Mouse (Mus musculus) lung, adult 2 months (tissue): ENCODE data around the gene Vmn1r33. TPM values are rescaled to one million over a fixed set of nuclear protein-coding genes. Genes with fewer than 3 reads are reported as not detected.
"Not testable (repeated sequence)": the region's sequence is repeated elsewhere in the genome, so short reads cannot be mapped to it uniquely, and the experiment has no call there.

Experiments used
- DNase-seq: peaks from one replicate; pipeline ENCODE4 v3.0.0; 2022
- H3K4me1 ChIP-seq: fragments of 200-500 bp; 2 replicates; pipeline ENCODE4 v1.6.1; 2011; ENCODE audit warnings: low read length; ENCODE audit not compliant: control insufficient read depth, insufficient read depth
- H3K4me3 ChIP-seq: fragments of 200-500 bp; replicated peaks from 2 replicates; pipeline ENCODE3; 2011; ENCODE audit warnings: low read depth, mild to moderate bottlenecking, control low read depth, low read length; ENCODE audit errors: extremely low read depth
- CTCF ChIP-seq: fragments of 200-500 bp; IDR thresholded peaks from 2 replicates; pipeline ENCODE4 v1.5.1; 2011; ENCODE audit warnings: mild to moderate bottlenecking, low read length, control low read depth; ENCODE audit not compliant: insufficient read depth
- POLR2A ChIP-seq: fragments of 200-500 bp; IDR thresholded peaks from 2 replicates; pipeline ENCODE4 v1.6.1; 2011; ENCODE audit warnings: low read depth, mild to moderate bottlenecking, control low read depth, low read length, borderline replicate concordance; ENCODE audit errors: extremely low read depth
- WGBS: fragments of 180-500 bp; shearing (Covaris S2); methylation state at CpG from one replicate; pipeline ENCODE4 v1.1.7; 2018; 5-methylcytosine and 5-hydroxymethylcytosine counted together
- polyA plus RNA-seq: library from polyadenylated mRNA; depleted of rRNA; stranded (reverse); fragments of >200 nt; gene quantifications from 2 replicates; pipeline ENCODE4 v1.2.3, GENCODE M21; 2012; rRNA removed

Vmn1r33 gene
- not detected in 2 replicates for polyA plus RNA-seq

DNA sequence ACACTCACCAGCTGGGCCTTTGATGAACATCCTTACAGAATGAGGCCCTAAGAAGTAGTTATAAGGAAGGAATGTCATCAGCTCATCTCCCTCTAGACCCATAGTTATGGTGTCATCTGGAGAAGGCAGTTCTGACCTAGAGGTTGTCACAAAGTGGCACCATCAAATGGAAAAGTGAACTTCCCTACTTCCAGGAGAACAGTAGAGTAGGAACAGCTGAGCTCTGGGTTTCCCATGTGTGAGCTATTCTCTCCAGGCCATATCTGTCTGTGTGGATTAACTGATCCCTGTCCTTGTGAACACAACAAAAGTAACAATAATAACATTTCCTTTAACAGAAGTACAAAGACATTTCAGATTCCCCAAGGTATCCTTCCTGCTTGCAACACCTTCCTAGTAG is at the start of gene Vmn1r33:
Gene Vmn1r33 (minus strand): TSS at position 101 of the 400 bp plus-strand sequence.
- not testable (repeated sequence) for H3K4me1 ChIP-seq, H3K4me3 ChIP-seq

DNA sequence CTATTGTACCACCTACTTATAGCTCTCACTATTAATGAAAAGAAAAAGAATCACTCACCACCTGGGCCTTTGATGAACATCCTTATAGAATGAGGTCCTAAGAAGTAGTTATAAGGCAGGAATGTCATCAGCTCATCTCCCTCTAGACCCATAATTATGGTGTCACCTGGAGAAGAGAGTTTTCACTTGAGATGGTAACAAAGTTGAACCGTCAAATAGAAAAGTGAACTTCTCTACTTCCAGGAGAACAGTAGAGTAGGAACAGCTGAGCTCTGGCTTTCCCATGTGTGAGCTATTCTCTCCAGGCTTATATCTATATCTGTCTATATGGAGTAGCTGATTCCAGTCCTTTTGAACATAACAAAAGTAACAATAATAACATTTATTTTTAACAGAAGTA is 25.7 kb upstream of the Vmn1r33 start, which contains the start of gene Vmn1r34:
Gene Vmn1r34 (minus strand): TSS at position 101 of the 400 bp plus-strand sequence.
- DNase-seq, result no peak
- Histone ChIP-seq H3K4me1 (no peaks in the 10 kb centered on the region), H3K4me3 (no peak within 1 kb of the TSS)
- TF ChIP-seq CTCF, result no peak
- no peak for TF ChIP-seq POLR2A
- WGBS, result 88% methylated on average over 1 of the region's 1 CpGs

More for the DNA sequence above, at the start of gene Vmn1r33:
- DNase-seq, result not testable (repeated sequence)

DNA sequence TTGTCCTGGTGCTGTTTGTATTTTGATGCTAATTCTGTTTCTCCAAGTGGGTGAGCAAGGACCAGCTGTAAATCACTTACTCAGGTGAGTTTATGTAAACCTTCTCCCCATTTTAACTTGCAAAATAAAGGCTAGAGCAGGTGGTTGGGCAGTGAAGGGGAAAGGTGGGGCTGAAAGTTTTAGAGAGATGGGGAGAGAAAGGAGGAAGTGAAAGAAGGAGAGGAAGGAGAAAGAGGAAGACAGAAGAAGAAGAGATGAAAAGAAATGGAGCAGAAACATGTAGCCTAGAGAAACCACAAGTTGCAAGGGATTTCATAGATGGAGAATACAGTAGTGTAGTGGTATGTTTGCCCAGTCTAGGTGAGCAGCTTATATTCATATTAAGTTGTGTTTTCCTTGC is 22.3 kb downstream of the Vmn1r33 start:
- DNase-seq, result no peak
- H3K4me3 ChIP-seq, result no peak overlapping the region
- TF ChIP-seq POLR2A, result no peak
- TF ChIP-seq CTCF, result no peak

More for the DNA sequence above, 22.3 kb downstream of the Vmn1r33 start:
- no peaks in the 10 kb centered on the region for H3K4me1 ChIP-seq

Other genes starting within 250 kb of the Vmn1r33 start
- gene Mad2l1, start 82.9 kb downstream of the Vmn1r33 start, polyA plus RNA-seq, result 1.1 and 2.7 TPM in 2 replicates
- not detected in 2 replicates for gene Vmn1r32, start 58.2 kb downstream of the Vmn1r33 start, polyA plus RNA-seq
- gene Vmn1r34, start 25.6 kb upstream of the Vmn1r33 start, polyA plus RNA-seq, result not detected in 2 replicates
- not detected in 2 replicates for gene Vmn1r35, start 67.6 kb upstream of the Vmn1r33 start, polyA plus RNA-seq
- not detected in 2 replicates for gene Vmn1r36, start 100.9 kb upstream of the Vmn1r33 start, polyA plus RNA-seq
- gene Vmn1r37, start 111.1 kb upstream of the Vmn1r33 start, polyA plus RNA-seq, result not detected in 2 replicates
- not detected in 2 replicates for gene Vmn1r38, start 164.3 kb upstream of the Vmn1r33 start, polyA plus RNA-seq
- not detected in 2 replicates for gene Vmn1r39, start 192.3 kb upstream of the Vmn1r33 start, polyA plus RNA-seq